Mouse (Mus musculus) midbrain, embryonic 13.5 days (tissue): Measurements from ENCODE around the gene Slco4a1. TPM values are rescaled to one million over a fixed set of nuclear protein-coding genes. Genes with fewer than 3 reads are reported as not detected.

Source experiments
- ATAC-seq: fragments of 200-750 bp; cut with Nextera tagmentation; 2 replicates; pipeline ENCODE4 v1.8.0; 2017; ENCODE audit warnings: mild to moderate bottlenecking, moderate TSS enrichment, moderate library complexity
- H3K27ac ChIP-seq: fragments of 300-500 bp; sonication (generic); 2 replicates; pipeline ENCODE4 v1.5.1; 2015; ENCODE audit warnings: inconsistent platforms, mild to moderate bottlenecking, moderate library complexity
- H3K27me3 ChIP-seq: fragments of 300-500 bp; sonication (generic); 2 replicates; pipeline ENCODE4 v1.6.1; 2015; ENCODE audit warnings: mild to moderate bottlenecking, inconsistent platforms
- H3K36me3 ChIP-seq: fragments of 300-500 bp; sonication (generic); 2 replicates; pipeline ENCODE4 v1.6.1; 2015; ENCODE audit warnings: mild to moderate bottlenecking, inconsistent platforms
- H3K4me1 ChIP-seq: fragments of 300-500 bp; sonication (generic); replicated peaks from 2 replicates; pipeline ENCODE4 v1.6.1; 2015; ENCODE audit warnings: inconsistent platforms
- H3K4me2 ChIP-seq: fragments of 300-500 bp; sonication (generic); replicated peaks from 2 replicates; pipeline ENCODE4 v1.6.1; 2015; ENCODE audit warnings: moderate library complexity, mild to moderate bottlenecking, inconsistent platforms
- H3K4me3 ChIP-seq: fragments of 300-500 bp; sonication (generic); replicated peaks from 2 replicates; pipeline ENCODE4 v1.5.1; 2015; ENCODE audit warnings: mild to moderate bottlenecking, inconsistent platforms
- H3K9ac ChIP-seq: fragments of 300-500 bp; sonication (generic); replicated peaks from 2 replicates; pipeline ENCODE4 v1.6.1; 2015; ENCODE audit warnings: mild to moderate bottlenecking, inconsistent platforms
- H3K9me3 ChIP-seq: fragments of 300-500 bp; sonication (generic); 2 replicates; pipeline ENCODE4 v1.6.1; 2016; ENCODE audit warnings: mild to moderate bottlenecking, inconsistent platforms
- WGBS: fragments of 180-500 bp; shearing (Covaris S2); methylation state at CpG from one replicate; pipeline ENCODE4 v1.1.7; 2015; 5-methylcytosine and 5-hydroxymethylcytosine counted together
- polyA plus RNA-seq: library from polyadenylated mRNA; unstranded; fragments of >200 nt; fragmentation: Nextera tagmentation; extraction: Ambion mirVana; gene quantifications from 2 replicates; pipeline ENCODE4 v1.2.1, GENCODE M21; 2015

Gene Slco4a1
- polyA plus RNA-seq, 1 experiment from 2014 or later: 1.6 TPM

DNA sequence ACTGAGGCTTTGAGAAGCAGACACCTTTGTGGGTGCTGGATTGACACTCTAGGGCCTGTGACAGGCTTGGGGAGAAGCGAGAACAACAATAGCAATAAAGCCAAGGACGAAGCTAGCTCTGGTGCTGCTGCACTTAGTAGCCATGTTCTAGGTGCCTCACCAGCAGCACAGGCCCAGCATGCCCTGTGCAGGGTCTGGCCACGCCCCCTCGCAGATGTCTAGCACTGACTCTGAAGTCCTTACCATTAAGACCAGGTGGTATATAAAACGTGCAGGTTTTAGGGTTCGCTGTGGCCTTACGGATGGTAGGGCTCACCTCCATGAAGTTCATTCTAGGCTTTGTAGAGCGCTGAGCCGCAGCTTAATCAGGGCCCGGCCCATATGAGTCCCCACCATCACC, 23.3 kb upstream of the Slco4a1 start:
- no peak overlapping the region for H3K9ac ChIP-seq
- no peak overlapping the region for H3K27ac ChIP-seq
- H3K27me3 ChIP-seq: no peaks in the 10 kb centered on the region
- H3K36me3 ChIP-seq: no peaks in the 10 kb centered on the region
- ATAC-seq: no peak
- H3K4me1 ChIP-seq: peaks cover 2% of the 10 kb centered on the region; the same call in 1 of the 2 replicates
- H3K4me2 ChIP-seq: no peak overlapping the region
- no peaks in the 10 kb centered on the region for H3K9me3 ChIP-seq
- WGBS: 78% methylated on average over 10 of the region's 10 CpGs
- H3K4me3 ChIP-seq: no peak overlapping the region

DNA sequence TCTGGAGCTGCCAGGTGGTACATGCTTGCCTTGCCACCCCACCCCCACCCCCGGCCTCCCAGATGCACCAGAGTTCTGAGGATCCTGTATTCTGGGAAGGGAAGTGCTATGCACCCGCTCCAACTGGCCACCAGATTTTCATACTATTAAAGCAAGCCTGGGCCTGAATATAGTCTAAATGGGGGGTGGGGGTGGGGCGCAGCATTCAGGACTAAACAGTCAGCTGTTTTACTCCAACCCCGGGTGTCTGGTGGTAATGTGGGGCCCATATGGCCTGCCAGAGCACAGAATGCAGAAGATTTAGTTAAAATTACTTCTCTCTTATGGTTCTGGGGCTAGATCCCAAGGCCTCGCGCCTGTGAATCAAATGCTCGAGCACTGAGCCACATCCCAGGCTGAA, 22.7 kb upstream of the Slco4a1 start:
- no peak overlapping the region for H3K9ac ChIP-seq
- peaks cover 2% of the 10 kb centered on the region; the same call in 1 of the 2 replicates for H3K4me1 ChIP-seq
- no peaks in the 10 kb centered on the region for H3K9me3 ChIP-seq
- H3K36me3 ChIP-seq: no peaks in the 10 kb centered on the region
- no peak for ATAC-seq
- no peaks in the 10 kb centered on the region for H3K27me3 ChIP-seq
- WGBS: 82% methylated on average over 7 of the region's 7 CpGs
- H3K4me2 ChIP-seq: no peak overlapping the region
- H3K27ac ChIP-seq: no peak overlapping the region
- no peak overlapping the region for H3K4me3 ChIP-seq

DNA sequence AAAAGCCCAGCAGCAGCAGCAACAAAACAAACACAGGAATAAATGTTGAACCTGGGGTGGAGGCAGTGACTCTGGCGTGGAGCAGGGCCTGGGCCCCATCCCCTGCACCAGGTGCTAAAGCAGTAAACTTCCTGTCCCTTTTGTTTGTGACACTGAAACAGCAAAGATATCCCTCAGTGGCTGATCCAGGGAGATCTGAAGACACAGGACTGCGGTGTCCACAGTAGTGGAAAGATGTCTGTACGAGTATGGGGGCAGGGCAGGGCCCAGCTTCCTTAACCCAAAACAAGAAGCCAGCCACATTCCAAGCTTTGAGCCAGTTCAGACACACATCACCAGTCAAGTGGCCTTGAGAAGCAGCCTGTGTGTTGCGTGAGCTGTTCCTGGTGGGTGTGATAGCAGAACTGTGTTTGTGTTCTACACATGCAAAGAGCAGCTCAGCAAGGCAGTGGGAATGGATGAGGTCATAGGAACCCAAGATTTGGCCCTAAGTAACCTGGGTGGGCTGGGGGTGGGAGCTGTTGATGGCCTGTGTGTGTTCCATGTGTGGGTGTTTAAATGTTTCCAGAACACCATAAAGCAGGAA, 20.6 kb upstream of the Slco4a1 start:
- no peak overlapping the region for H3K27ac ChIP-seq
- no peak for ATAC-seq
- no peaks in the 10 kb centered on the region for H3K27me3 ChIP-seq
- H3K4me3 ChIP-seq: no peak overlapping the region
- no peaks in the 10 kb centered on the region for H3K9me3 ChIP-seq
- no peaks in the 10 kb centered on the region for H3K36me3 ChIP-seq
- WGBS: 69% methylated on average over 4 of the region's 4 CpGs
- H3K4me1 ChIP-seq: peaks cover 3% of the 10 kb centered on the region; the same call in 1 of the 2 replicates
- H3K4me2 ChIP-seq: no peak overlapping the region
- H3K9ac ChIP-seq: no peak overlapping the region

DNA sequence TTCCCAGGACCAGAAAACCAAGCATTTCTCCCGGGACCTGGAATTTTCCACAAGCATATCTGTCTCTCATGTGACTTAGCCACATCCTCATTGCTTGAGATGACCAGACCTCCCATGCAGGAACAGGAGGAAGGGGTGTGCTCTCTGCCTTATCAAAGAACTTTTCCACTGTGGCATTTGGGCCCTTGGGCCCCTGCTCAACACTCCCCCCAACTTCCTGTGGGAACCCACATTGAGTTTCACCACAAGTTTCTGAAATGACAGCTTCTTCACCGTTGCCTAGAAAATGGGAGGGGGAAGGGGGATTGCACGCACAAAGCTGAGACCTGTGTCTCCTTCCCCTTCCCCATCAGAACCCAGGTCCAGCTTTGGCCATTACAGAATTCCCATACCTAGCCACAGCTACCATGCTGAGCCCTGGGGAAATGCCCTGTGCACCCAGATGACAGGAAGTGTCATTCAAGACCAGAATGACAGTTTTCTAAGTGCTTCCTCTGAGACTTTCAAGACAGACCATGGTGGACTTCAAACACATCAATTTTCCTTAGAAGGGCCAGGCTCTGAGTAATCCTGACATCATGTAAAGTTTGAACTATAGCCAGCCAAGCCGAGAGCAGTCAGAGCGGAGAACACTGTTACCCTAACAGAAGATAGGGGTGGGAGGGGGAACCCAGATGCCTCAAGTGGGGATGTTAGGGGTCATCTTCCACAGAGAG, 18.7 kb upstream of the Slco4a1 start:
- Histone ChIP-seq H3K9ac (no peak overlapping the region), H3K36me3 (no peaks in the 10 kb centered on the region), H3K4me1 (peaks cover 9% of the 10 kb centered on the region; the same call in 1 of the 2 replicates), H3K9me3 (no peaks in the 10 kb centered on the region), H3K27me3 (no peaks in the 10 kb centered on the region), H3K4me2 (no peak overlapping the region), H3K27ac (no peak overlapping the region), H3K4me3 (no peak overlapping the region)
- 88% methylated on average over 5 of the region's 5 CpGs for WGBS
- ATAC-seq: no peak

DNA sequence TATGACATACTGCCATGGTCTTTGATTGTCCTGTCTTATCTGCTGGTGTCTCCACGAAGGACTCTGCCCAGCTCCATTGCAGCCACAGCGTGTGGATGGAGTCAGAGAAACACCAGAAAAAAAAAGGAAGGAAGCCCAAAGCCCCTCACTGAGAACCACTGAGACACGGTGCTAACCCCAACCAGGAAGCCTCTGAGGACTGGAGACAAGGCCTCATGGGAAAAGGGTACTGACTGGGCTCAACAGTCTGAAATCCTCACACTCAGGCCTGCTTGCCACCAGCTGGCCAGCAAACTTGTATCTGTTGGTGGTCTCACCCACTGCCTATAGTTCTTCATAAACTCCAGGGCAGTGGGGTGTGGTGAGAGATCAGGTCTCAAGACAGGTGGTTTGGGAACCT, 16.3 kb upstream of the Slco4a1 start:
- Histone ChIP-seq H3K9me3 (no peaks in the 10 kb centered on the region), H3K27ac (no peak overlapping the region), H3K4me3 (no peak overlapping the region), H3K4me2 (no peak overlapping the region), H3K27me3 (no peaks in the 10 kb centered on the region), H3K4me1 (peaks cover 7% of the 10 kb centered on the region; the same call in 1 of the 2 replicates), H3K9ac (no peak overlapping the region), H3K36me3 (no peaks in the 10 kb centered on the region)
- WGBS: 84% methylated on average over 3 of the region's 3 CpGs
- no peak for ATAC-seq

DNA sequence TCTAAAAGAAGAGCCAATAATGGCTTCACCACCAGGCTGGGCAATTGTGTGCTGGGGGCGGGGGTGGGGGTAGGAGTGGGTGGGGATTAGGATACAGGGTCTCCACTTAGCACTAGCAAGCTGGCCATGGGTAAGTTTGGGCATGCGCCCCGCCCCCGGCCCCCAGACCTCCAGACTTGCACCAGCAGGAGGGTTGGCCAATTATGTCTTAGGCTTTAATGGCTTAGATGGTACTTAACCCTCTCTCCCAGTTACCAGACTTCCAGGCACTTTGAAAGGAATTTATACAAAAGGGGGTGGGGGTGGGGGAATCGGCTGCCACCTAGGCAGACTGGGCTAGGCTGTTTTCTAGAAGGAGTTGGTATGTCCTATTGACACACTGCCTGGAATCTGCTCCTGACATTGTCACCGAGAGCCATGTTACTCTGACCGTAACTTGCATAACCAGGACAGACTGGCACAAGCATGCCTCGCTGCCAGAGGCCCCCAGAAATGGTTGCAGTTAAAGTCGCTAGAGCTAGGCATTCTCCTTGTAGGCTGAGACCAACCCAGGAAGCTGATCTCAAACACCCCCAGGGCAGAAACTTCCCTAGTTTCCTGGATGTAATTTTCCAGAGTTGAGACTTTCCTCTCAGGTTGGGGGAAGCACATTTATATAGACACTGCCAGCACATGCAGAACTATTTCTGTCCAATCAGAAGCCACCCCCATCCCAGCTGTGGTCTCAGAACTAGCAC, 15.3 kb upstream of the Slco4a1 start:
- Histone ChIP-seq H3K4me3 (no peak overlapping the region), H3K9ac (no peak overlapping the region)
- no peak for ATAC-seq

DNA sequence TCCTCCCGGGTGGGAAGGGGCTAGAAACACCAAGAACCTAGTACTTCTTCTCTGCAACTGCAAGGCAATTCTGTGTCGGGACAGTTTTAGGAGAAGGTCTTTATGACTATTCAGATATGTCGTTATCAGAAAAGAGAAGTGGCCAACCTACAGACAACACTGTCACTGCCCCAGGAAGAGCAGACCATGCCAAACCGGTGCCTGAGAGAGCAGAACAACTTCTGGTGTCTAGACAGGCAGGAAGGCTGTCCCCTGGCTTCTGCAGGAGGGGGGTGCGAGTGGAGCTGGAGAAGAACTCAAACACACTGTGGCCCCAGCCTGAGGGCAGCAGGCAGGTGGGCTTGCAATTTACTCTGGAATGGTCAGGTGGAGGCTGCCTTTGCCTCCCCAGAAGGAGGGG, 14.0 kb upstream of the Slco4a1 start:
- 84% methylated on average over 5 of the region's 5 CpGs for WGBS
- Histone ChIP-seq H3K36me3 (no peaks in the 10 kb centered on the region), H3K4me3 (no peak overlapping the region), H3K9ac (no peak overlapping the region), H3K27me3 (no peaks in the 10 kb centered on the region), H3K27ac (no peak overlapping the region), H3K4me1 (peaks cover 7% of the 10 kb centered on the region; the same call in 1 of the 2 replicates), H3K9me3 (no peaks in the 10 kb centered on the region), H3K4me2 (no peak overlapping the region)
- no peak for ATAC-seq

More for the DNA sequence above, 15.3 kb upstream of the Slco4a1 start:
- Histone ChIP-seq H3K27ac (no peak overlapping the region), H3K4me1 (peaks cover 7% of the 10 kb centered on the region; the same call in 1 of the 2 replicates), H3K4me2 (no peak overlapping the region), H3K27me3 (no peaks in the 10 kb centered on the region), H3K9me3 (no peaks in the 10 kb centered on the region), H3K36me3 (no peaks in the 10 kb centered on the region)
- 42% methylated on average over 9 of the region's 9 CpGs for WGBS

DNA sequence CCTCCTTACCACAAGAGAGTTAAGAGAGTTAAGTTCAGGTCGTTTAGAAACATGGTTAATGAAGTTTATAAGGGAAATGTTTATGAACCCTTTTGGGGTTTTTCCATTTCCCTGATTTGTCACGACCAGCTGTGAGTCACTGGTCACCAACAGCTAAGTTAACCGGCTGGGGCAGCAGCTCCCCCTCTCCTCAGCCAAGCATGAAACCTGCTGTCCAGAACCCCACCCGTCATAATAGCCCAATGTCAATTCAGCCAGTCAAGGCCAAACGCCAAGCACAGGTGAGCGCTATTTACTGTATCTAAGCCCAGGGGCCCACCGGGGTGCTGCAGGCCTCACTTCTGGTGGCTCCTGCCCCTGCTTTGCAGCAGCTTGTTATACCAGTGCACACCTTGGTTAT, 12.2 kb upstream of the Slco4a1 start:
- Histone ChIP-seq H3K27me3 (0 out of 2 replicates have a peak, but pooled peaks cover 4% of the 10 kb centered on the region), H3K27ac (no peak overlapping the region), H3K4me1 (peaks cover 9% of the 10 kb centered on the region; the same call in 1 of the 2 replicates), H3K9ac (no peak overlapping the region), H3K36me3 (no peaks in the 10 kb centered on the region), H3K4me3 (no peak overlapping the region), H3K9me3 (no peaks in the 10 kb centered on the region), H3K4me2 (no peak overlapping the region)
- 68% methylated on average over 7 of the region's 7 CpGs for whole genome bisulfite sequencing
- ATAC-seq: no peak

DNA sequence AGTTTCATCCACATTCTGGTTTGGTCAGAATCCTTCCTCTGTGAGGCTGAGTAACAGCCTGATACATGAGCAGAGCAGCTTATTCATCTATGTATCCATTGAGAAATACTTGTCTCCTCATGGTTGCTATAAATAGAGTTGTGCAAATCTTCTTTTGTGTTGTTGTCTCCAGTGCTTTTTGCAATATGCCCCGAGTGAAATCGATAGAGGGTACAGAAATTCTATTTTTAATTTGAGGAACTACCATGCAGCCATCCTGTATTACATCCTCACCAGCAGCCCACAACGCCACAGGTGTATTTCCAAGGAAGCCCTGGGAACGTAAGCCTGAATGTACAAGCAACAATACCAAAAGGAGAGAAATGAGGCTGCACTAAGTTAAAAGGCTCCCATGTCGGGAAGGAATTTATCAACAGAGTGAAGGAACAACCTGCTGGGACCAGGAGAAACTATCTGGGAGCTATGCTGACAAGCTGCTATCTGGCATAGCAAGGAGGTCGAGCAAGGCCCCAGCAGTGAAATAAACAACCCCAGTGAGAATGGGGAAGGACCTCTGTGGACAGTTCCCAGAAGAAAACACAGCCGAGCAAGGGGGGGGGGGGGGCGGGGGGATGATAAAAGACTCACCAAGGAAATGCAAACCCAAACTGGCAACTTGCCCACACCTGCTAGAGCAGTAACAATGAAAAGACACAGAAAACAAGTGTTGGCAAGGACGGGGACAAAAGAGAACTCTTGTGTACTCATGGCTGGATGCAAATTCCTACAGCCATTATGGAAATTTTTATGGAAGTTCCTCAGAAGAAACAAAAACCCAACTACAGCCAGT, 10.9 kb upstream of the Slco4a1 start:
- WGBS: 56% methylated on average over 9 of the region's 9 CpGs
- ATAC-seq: no peak
- Histone ChIP-seq H3K4me1 (peaks cover 9% of the 10 kb centered on the region; the same call in 1 of the 2 replicates), H3K36me3 (no peaks in the 10 kb centered on the region), H3K4me2 (no peak overlapping the region), H3K27ac (no peak overlapping the region), H3K9ac (no peak overlapping the region), H3K9me3 (no peaks in the 10 kb centered on the region), H3K4me3 (no peak overlapping the region), H3K27me3 (0 out of 2 replicates have a peak, but pooled peaks cover 8% of the 10 kb centered on the region)

DNA sequence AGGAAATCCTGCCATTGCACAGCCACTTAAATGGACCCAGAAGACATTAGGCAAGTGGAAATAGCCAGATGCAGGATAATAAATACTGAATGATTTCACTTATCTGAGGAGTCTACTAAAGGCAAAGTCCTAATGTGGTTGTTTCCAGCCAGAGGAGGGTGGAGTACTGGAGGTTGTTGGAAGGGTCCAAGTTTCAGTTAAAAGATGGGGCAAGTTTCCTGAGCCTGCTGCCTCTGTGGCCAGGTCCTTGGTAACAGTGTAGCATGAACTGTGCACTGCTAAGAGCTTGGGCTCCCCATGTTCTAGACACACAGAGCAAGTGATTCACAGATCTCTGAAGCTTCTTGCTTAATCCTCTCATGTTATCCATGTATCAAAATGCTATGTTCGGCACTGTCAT, 10.1 kb upstream of the Slco4a1 start:
- 93% methylated on average over 1 of the region's 1 CpGs for WGBS
- ATAC-seq: no peak
- Histone ChIP-seq H3K9me3 (no peaks in the 10 kb centered on the region), H3K27ac (no peak overlapping the region), H3K4me2 (no peak overlapping the region), H3K27me3 (0 out of 2 replicates have a peak, but pooled peaks cover 8% of the 10 kb centered on the region), H3K4me3 (no peak overlapping the region), H3K4me1 (peaks cover 3% of the 10 kb centered on the region; the same call in 1 of the 2 replicates), H3K9ac (no peak overlapping the region), H3K36me3 (no peaks in the 10 kb centered on the region)

DNA sequence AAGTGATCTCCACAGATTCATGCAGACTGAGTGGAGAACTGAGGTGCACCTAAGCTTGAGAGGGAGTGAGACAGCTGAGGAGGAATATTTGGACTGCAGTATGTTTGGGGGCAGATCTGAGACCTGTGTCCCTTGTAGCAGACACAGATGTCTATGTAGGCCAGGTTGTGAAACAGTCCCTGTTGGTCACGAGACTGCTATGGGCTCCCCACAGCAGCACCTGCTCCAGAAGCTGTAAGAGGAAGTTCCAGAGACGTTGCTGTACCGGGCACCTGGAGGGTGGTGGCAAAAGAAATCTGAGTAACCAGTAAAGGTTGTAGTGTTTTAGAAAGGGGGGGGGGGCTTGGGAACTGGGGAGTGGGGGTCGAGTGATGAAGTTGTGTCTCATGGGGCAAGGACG, 7.0 kb upstream of the Slco4a1 start:
- H3K36me3 ChIP-seq: no peaks in the 10 kb centered on the region
- WGBS: 70% methylated on average over 5 of the region's 5 CpGs
- ATAC-seq: no peak
- H3K4me3 ChIP-seq: no peak overlapping the region
- H3K9me3 ChIP-seq: no peaks in the 10 kb centered on the region
- H3K27ac ChIP-seq: no peak overlapping the region
- no peak overlapping the region for H3K9ac ChIP-seq
- H3K27me3 ChIP-seq: peaks cover 29% of the 10 kb centered on the region
- H3K4me2 ChIP-seq: no peak overlapping the region
- 0 out of 2 replicates have a peak, but pooled peaks cover 2% of the 10 kb centered on the region for H3K4me1 ChIP-seq
